Mouse (Mus musculus) olfactory bulb, adult 2 months (tissue): ENCODE measurements around the gene Hbq1a. TPM values are rescaled to one million over a fixed set of nuclear protein-coding genes. Genes with fewer than 3 reads are reported as not detected.
"Not testable (repeated sequence)": the region's sequence is repeated elsewhere in the genome, so short reads cannot be mapped to it uniquely, and the experiment has no call there.

Experiments used
- H3K27ac ChIP-seq: fragments of 200-500 bp; 2 replicates; pipeline ENCODE4 v1.5.1; 2012; ENCODE audit warnings: low read depth, low read length; ENCODE audit not compliant: insufficient read depth
- H3K4me1 ChIP-seq: fragments of 200-500 bp; 2 replicates; pipeline ENCODE4 v1.6.1; 2012; ENCODE audit warnings: low read length; ENCODE audit not compliant: control insufficient read depth, insufficient read depth
- H3K4me3 ChIP-seq: fragments of 200-500 bp; 2 replicates; pipeline ENCODE4 v1.5.1; 2012; ENCODE audit warnings: mild to moderate bottlenecking, low read depth, low read length, moderate library complexity; ENCODE audit not compliant: insufficient read depth
- CTCF ChIP-seq: fragments of 200-500 bp; IDR thresholded peaks from 2 replicates; pipeline ENCODE4 v1.5.1; 2012; ENCODE audit warnings: low read depth, mild to moderate bottlenecking, low read length, moderate library complexity; ENCODE audit not compliant: insufficient read depth
- POLR2A ChIP-seq: fragments of 200-500 bp; IDR thresholded peaks from 2 replicates; pipeline ENCODE4 v1.6.1; 2012; ENCODE audit warnings: mild to moderate bottlenecking, low read depth, low read length, moderate library complexity; ENCODE audit not compliant: insufficient read depth
- WGBS: fragments of 180-500 bp; shearing (Covaris S2); methylation state at CpG from one replicate; pipeline ENCODE4 v1.1.7; 2018; 5-methylcytosine and 5-hydroxymethylcytosine counted together
- polyA plus RNA-seq: library from polyadenylated mRNA; stranded (reverse); fragments of >200 nt; gene quantifications from 2 replicates; pipeline ENCODE4 v1.2.4, GENCODE M21; 2012; ENCODE audit warnings: low replicate concordance; ENCODE audit not compliant: missing spikeins, insufficient read depth, insufficient read length

Gene Hbq1a
- polyA plus RNA-seq, 1 experiment, result not detected

DNA sequence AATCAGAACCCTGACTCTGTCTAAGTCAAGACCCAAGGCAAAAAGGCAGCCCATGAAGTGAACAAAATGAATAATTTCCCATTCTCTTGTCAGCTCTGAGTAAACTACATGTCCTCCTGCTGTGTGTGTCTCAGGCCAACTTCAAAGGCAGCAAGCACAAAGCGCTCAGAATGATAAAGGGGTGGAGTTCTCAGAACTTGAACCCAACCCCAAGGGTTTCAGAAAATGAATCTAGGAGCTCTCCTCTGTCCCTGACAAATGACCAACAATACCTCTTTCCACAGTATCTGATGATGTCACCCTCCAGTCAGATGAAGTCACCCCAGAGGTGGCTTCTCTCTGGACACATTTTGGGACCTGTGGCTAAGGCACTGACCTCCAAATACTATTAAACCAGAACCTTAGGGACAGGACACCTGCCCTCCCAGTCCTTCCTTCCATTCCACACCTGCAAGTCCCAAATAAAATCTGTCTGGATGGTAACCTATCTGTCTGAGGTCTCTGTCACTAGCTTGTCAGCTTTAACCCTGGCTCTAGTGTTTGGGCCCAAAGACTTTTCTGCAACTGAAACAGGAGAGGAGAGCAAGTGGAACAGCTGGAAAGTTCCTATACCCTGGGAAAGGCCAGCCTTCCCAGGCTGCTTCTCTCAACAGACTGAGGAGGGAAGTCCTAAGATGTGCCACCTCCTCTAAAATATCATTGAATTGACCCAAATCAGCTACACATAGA, 18.3 kb upstream of the Hbq1a start:
- Histone ChIP-seq H3K4me1 (no peaks in the 10 kb centered on the region), H3K27ac (no peak overlapping the region), H3K4me3 (no peak overlapping the region)
- WGBS, result 86% methylated on average over 1 of the region's 1 CpGs
- TF ChIP-seq CTCF (no peak), POLR2A (no peak)

- not testable (repeated sequence) for H3K4me3 ChIP-seq, H3K4me1 ChIP-seq, H3K27ac ChIP-seq
- WGBS, result 64% methylated on average over 1 of the region's 5 CpGs
Measured at GRCm38 (mm10) chr11:32283091-32283777, 16.6 kb upstream of the Hbq1a start, which contains the start of gene Hba-a1. Gene Hba-a1 (plus strand): TSS chr11:32283511.

- not testable (repeated sequence) for H3K4me1 ChIP-seq, H3K4me3 ChIP-seq, H3K27ac ChIP-seq
- 67% methylated on average over 2 of the region's 2 CpGs for WGBS
Measured at GRCm38 (mm10) chr11:32284582-32284981, 15.3 kb upstream of the Hbq1a start.

GRCm38 (mm10) chr11:32285031-32285775, 14.7 kb upstream of the Hbq1a start:
- Histone ChIP-seq H3K4me1 (no peaks in the 10 kb centered on the region), H3K4me3 (no peak overlapping the region), H3K27ac (no peak overlapping the region)
- no peak for TF ChIP-seq POLR2A
- no peak for TF ChIP-seq CTCF
- WGBS, result 83% methylated on average over 7 of the region's 7 CpGs

DNA sequence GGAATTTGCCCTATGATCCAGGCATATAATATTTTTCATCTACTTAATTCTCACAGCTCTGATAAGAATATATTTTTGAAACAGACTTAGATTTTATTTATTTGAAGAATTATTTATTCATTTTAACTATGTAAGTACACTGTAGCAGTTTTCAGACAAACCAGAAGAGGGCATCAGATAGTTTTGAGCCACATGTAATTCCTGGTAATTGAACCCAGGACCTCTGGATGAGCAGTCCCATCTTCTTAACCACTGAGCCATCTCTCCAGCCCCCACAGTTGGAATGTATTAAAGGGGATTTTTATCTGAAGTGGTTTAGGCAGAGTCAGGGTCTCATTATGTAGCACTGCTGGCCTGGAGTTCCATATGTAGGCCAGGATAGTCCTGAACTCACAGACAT, 14.0 kb upstream of the Hbq1a start:
- not testable (repeated sequence) for H3K4me1 ChIP-seq, H3K27ac ChIP-seq, H3K4me3 ChIP-seq

DNA sequence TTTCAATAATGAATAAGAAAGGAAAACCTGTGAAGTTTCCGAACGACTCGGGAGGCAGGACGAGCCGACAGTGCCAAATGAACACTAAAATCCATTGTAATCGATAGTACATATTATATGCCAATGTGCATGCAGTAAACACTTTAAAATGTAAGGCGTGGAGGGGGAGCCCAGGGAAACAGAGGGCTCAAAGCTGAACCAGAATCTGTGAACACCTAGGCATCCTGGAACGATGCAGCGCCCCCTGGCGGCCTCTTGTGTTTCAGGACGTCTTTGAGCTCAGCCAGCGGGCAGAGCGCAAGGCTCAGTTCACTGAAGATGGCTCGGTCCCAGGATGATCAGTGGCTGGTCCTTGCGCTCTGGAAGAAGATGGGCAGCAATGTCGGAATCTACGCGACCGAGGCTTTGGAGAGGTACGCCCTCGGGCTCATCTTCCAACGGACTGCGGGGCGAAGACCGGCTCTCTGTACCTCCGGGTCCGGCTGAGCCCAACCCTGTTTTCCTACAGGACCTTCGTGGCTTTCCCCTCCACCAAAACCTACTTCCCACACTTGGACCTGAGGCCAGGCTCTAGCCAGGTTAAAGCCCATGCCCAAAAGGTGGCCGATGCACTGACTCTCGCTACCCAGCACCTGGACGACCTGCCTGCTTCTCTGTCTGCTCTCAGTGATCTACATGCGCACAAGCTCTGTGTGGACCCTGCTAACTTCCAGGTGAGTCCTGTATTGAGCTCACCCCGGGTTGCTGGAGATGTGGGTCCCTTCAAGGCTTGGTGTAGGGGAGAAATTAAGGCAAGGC, 13.0 kb upstream of the Hbq1a start, which contains the start of gene Hbq1b:
Gene Hbq1b (plus strand): TSS at position 271 of the 798 bp plus-strand sequence.
- not testable (repeated sequence) for H3K4me1 ChIP-seq, H3K27ac ChIP-seq
- H3K4me3 ChIP-seq, result peak within 1 kb of the TSS; percentile 30
- TF ChIP-seq CTCF, result peak; percentile 59
- 16% methylated on average over 32 of the region's 33 CpGs for WGBS

- no peak overlapping the region for H3K27ac ChIP-seq
- H3K4me3 ChIP-seq, result no peak overlapping the region
- WGBS, result 70% methylated on average over 9 of the region's 9 CpGs
- H3K4me1 ChIP-seq, result no peaks in the 10 kb centered on the region
- TF ChIP-seq POLR2A (no peak), CTCF (no peak)
Measured at GRCm38 (mm10) chr11:32287493-32287825, 12.4 kb upstream of the Hbq1a start.

DNA sequence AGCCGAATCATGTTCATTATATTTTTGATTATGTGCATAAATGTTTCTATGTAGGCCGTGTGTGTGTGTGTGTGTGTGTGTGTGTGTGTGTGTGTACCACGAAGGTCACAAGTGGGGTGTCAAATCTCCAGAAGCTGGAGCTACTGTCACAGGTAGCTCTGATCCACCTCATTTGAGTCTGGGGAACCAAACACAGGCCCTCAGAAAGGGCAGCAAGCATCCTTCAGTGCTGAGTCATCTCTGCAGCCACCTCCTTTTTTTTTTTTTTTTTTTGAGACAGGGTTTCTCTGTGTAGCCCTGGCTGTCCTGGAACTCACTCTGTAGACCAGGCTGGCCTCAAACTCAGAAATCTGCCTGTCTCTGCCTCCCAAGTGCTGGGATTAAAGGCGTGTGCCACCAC, 7.0 kb upstream of the Hbq1a start:
- not testable (repeated sequence) for H3K4me1 ChIP-seq, H3K27ac ChIP-seq, H3K4me3 ChIP-seq
- WGBS, result 87% methylated on average over 4 of the region's 4 CpGs

- not testable (repeated sequence) for H3K4me3 ChIP-seq, H3K27ac ChIP-seq
- WGBS, result 81% methylated on average over 3 of the region's 3 CpGs
Measured at GRCm38 (mm10) chr11:32293479-32293878, 6.4 kb upstream of the Hbq1a start.

GRCm38 (mm10) chr11:32296203-32296602, 3.7 kb upstream of the Hbq1a start, which contains the start of gene Hba-a2:
Gene Hba-a2 (plus strand): TSS chr11:32296489.
- H3K4me1 ChIP-seq, H3K4me3 ChIP-seq, H3K27ac ChIP-seq: not testable (repeated sequence)
- WGBS, result no CpG with 5 or more reads among the region's 4 CpGs

More at GRCm38 (mm10) chr11:32293479-32293878, 6.4 kb upstream of the Hbq1a start:
- H3K4me1 ChIP-seq, result not testable (repeated sequence)

DNA sequence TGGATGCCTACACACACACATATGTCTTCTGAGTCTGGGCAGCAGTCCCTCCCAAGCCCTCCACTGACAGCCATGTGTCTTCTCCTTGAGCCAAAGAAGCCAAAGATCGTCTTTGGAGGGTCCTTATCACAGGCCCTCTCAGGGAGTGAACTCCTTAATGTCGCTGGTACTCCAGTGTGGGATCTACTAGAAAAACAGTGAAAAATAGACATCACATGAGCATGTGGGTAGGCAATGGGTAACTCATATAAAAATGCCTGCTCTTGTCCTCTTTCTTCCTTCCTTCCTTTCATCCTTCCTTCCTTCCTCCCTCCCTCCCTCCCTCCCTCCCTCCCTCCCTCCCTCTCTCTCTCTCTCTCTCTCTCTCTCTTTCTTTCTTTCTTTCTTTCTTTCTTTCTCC, 2.5 kb upstream of the Hbq1a start:
- H3K4me1 ChIP-seq, result not testable (repeated sequence)
- WGBS, result 61% methylated on average over 2 of the region's 2 CpGs

More for the DNA sequence above, 2.5 kb upstream of the Hbq1a start:
- not testable (repeated sequence) for H3K4me3 ChIP-seq, H3K27ac ChIP-seq
